Mouse (Mus musculus) limb, embryonic 14.5 days (tissue): ENCODE data around the gene Tgfb1i1. TPM values are rescaled to one million over a fixed set of nuclear protein-coding genes. Genes with fewer than 3 reads are reported as not detected.

Experiments used
- ATAC-seq: fragments of 200-750 bp; cut with Nextera tagmentation; 2 replicates; pipeline ENCODE4 v1.8.0; 2017; ENCODE audit warnings: low read depth, moderate number of reproducible peaks, moderate TSS enrichment; ENCODE audit not compliant: low FRiP score
- DNase-seq: peaks from one replicate; pipeline ENCODE4 v3.0.0-alpha.2; 2015; ENCODE audit warnings: low spot score
- H3K27ac ChIP-seq: fragments of 300-500 bp; sonication (generic); replicated peaks from 2 replicates; pipeline ENCODE4 v1.5.1; 2014; ENCODE audit warnings: low read depth, mild to moderate bottlenecking, low read length, moderate library complexity, mixed read lengths
- H3K27me3 ChIP-seq: fragments of 300-500 bp; sonication (generic); 2 replicates; pipeline ENCODE4 v1.6.1; 2014; ENCODE audit warnings: low read length, mixed read lengths; ENCODE audit not compliant: control insufficient read depth, insufficient read depth
- H3K36me3 ChIP-seq: fragments of 300-500 bp; sonication (generic); 2 replicates; pipeline ENCODE4 v1.6.1; 2014; ENCODE audit warnings: mild to moderate bottlenecking, low read length, moderate library complexity, mixed read lengths; ENCODE audit not compliant: control insufficient read depth, insufficient read depth
- H3K4me1 ChIP-seq: fragments of 300-500 bp; sonication (generic); 2 replicates; pipeline ENCODE4 v1.6.1; 2014; ENCODE audit warnings: antibody characterized with exemption, low read length, mixed read lengths; ENCODE audit not compliant: control insufficient read depth, insufficient read depth
- H3K4me2 ChIP-seq: fragments of 300-500 bp; sonication (generic); replicated peaks from 2 replicates; pipeline ENCODE4 v1.6.1; 2014; ENCODE audit warnings: low read depth, mild to moderate bottlenecking, low read length, moderate library complexity; ENCODE audit not compliant: severe bottlenecking
- H3K4me3 ChIP-seq: fragments of 300-500 bp; sonication (generic); replicated peaks from 2 replicates; pipeline ENCODE4 v1.5.1; 2014; ENCODE audit warnings: low read length
- H3K9ac ChIP-seq: fragments of 300-500 bp; sonication (generic); 2 replicates; pipeline ENCODE4 v1.6.1; 2014; ENCODE audit warnings: mild to moderate bottlenecking, low read depth, low read length, moderate library complexity; ENCODE audit not compliant: severe bottlenecking
- H3K9me3 ChIP-seq: fragments of 300-500 bp; sonication (generic); 2 replicates; pipeline ENCODE4 v1.6.1; 2016; ENCODE audit warnings: low read length; ENCODE audit not compliant: control insufficient read depth
- POLR2A ChIP-seq: fragments of 200-500 bp; IDR thresholded peaks from 2 replicates; pipeline ENCODE4 v1.8.0; 2012; ENCODE audit warnings: inconsistent platforms, mild to moderate bottlenecking, moderate library complexity, borderline replicate concordance; ENCODE audit not compliant: insufficient read depth, insufficient read length; ENCODE audit errors: extremely low read depth
- WGBS: fragments of 180-500 bp; shearing (Covaris S2); extraction: QIAGEN DNeasy Blood & Tissue Kit; methylation state at CpG from one replicate; pipeline ENCODE4 v1.1.7; 2014; 5-methylcytosine and 5-hydroxymethylcytosine counted together
- polyA plus RNA-seq, 2 experiments: library from polyadenylated mRNA; depleted of rRNA in 1 of 2; stranded (reverse) in 1 of 2; unstranded in 1 of 2; fragments of >200 nt; fragmentation: Nextera tagmentation in 1 of 2; extraction: Ambion mirVana in 1 of 2; gene quantifications; 2 replicates each; pipeline versions ENCODE4 v1.2.1 to v1.2.3; 2012 to 2014

The Tgfb1i1 gene
- polyA plus RNA-seq, 2 experiments = 46.0 to 51.2 TPM

GRCm38 (mm10) chr7:128288923-128289544, 42.4 kb downstream of the Tgfb1i1 start:
- WGBS = 32% methylated on average over 9 of the region's 9 CpGs
- no peak for TF ChIP-seq POLR2A
- no peaks in the 10 kb centered on the region for H3K27me3 ChIP-seq
- H3K4me2 ChIP-seq = no peak overlapping the region
- H3K4me1 ChIP-seq = no peaks in the 10 kb centered on the region
- H3K27ac ChIP-seq = no peak overlapping the region
- no peak overlapping the region for H3K9ac ChIP-seq
- ATAC-seq (peak; percentile 47), DNase-seq (no peak)
- H3K9me3 ChIP-seq = no peaks in the 10 kb centered on the region
- H3K36me3 ChIP-seq = peaks cover 51% of the 10 kb centered on the region
- no peak overlapping the region for H3K4me3 ChIP-seq

DNA sequence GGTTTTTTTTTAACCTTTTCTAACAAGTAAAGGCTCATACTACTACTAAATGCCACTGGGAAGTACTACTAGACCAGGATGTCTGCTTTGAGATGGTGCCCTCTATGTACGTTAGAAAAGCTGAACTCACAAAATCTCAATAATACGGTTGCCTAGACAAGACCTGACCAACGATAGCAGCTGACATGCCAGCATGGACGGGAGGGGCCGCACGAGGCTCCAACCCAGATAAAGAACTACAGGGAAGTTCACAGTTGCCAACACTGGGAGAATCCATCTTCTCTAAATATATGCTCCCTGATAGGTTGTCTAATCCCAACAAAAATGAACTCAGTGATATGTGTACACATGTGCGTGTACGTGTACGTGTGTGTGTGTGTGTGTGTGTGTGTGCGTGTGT, 48.2 kb downstream of the Tgfb1i1 start:
- no peak for TF ChIP-seq POLR2A
- peaks cover 24% of the 10 kb centered on the region for H3K36me3 ChIP-seq
- H3K9me3 ChIP-seq = no peaks in the 10 kb centered on the region
- no peak overlapping the region for H3K4me3 ChIP-seq
- H3K27ac ChIP-seq = no peak overlapping the region
- DNase-seq = no peak
- no peak overlapping the region for H3K9ac ChIP-seq
- 92% methylated on average over 10 of the region's 10 CpGs for WGBS
- no peak overlapping the region for H3K4me2 ChIP-seq
- ATAC-seq = no peak
- H3K4me1 ChIP-seq = peaks cover 17% of the 10 kb centered on the region
- H3K27me3 ChIP-seq = no peaks in the 10 kb centered on the region

DNA sequence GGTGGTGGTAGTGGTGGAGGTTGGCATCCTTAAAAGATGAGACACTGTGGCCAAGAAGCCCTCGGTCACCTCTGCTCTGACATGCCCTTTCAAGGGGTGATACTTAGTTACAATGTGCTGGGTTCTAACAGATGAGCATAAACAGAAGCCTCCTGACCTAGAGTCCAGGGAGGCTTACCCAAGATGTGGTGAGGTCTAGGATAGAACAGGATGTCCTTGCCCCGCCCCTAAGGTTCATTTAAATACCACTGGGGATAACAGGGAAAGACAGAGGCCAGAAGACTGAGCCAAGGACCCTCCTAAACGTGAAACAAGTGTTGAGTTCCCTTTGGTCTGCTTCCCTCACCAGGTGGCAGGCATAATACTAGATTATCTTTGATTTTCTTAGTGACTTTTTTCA, 49.9 kb downstream of the Tgfb1i1 start:
- Histone ChIP-seq H3K4me1 (peaks cover 17% of the 10 kb centered on the region), H3K36me3 (peaks cover 19% of the 10 kb centered on the region; the same call in 1 of the 2 replicates), H3K4me2 (peak overlapping the region; percentile 66), H3K9ac (no peak overlapping the region), H3K27ac (no peak overlapping the region), H3K27me3 (no peaks in the 10 kb centered on the region), H3K9me3 (no peaks in the 10 kb centered on the region), H3K4me3 (no peak overlapping the region)
- TF ChIP-seq POLR2A = no peak
- DNase-seq (no peak), ATAC-seq (no peak)
- WGBS = 64% methylated on average over 3 of the region's 3 CpGs

- ATAC-seq (no peak), DNase-seq (no peak)
- TF ChIP-seq POLR2A = no peak
- Histone ChIP-seq H3K4me1 (peaks cover 17% of the 10 kb centered on the region), H3K36me3 (peaks cover 19% of the 10 kb centered on the region; the same call in 1 of the 2 replicates), H3K4me3 (peak overlapping the region; percentile 85), H3K4me2 (peak overlapping the region; percentile 66), H3K9ac (peak overlapping the region; percentile 93), H3K9me3 (no peaks in the 10 kb centered on the region), H3K27me3 (no peaks in the 10 kb centered on the region), H3K27ac (peak overlapping the region; percentile 94)
- 26% methylated on average over 10 of the region's 10 CpGs for WGBS
Measured at GRCm38 (mm10) chr7:128297291-128297616, 50.6 kb downstream of the Tgfb1i1 start.

- H3K9ac ChIP-seq = peak within 1 kb of the TSS; percentile 93
- H3K4me2 ChIP-seq = peak within 1 kb of the TSS; percentile 66
- peak; percentile 84 for DNase-seq
- H3K27ac ChIP-seq = peak within 1 kb of the TSS; percentile 94
- no peaks in the 10 kb centered on the region for H3K27me3 ChIP-seq
- peaks cover 17% of the 10 kb centered on the region for H3K4me1 ChIP-seq
- peaks cover 16% of the 10 kb centered on the region; the same call in 1 of the 2 replicates for H3K36me3 ChIP-seq
- no peaks in the 10 kb centered on the region for H3K9me3 ChIP-seq
- H3K4me3 ChIP-seq = peak within 1 kb of the TSS; percentile 85
- 2% methylated on average over 47 of the region's 47 CpGs for WGBS
- TF ChIP-seq POLR2A = 0 out of 2 replicates have a peak, but pooled peaks have one; percentile 34
- ATAC-seq = peak; percentile 61
Measured at GRCm38 (mm10) chr7:128297617-128298480, 51.2 kb downstream of the Tgfb1i1 start, which contains the start of gene BC017158. BC017158 (minus strand) TSS chr7:128298170.
